Mouse (Mus musculus) kidney, postnatal 25 days (tissue): ENCODE measurements around the gene Mink1.
"Not testable (repeated sequence)": the region's sequence is repeated elsewhere in the genome, so short reads cannot be mapped to it uniquely, and the experiment has no call there.

Experiments used
- DNase-seq, 2 experiments: peaks; one replicate each; pipeline ENCODE4 v3.0.0; 2021; ENCODE audit warnings: mixed read lengths in 2 of 2

Gene Mink1

DNA sequence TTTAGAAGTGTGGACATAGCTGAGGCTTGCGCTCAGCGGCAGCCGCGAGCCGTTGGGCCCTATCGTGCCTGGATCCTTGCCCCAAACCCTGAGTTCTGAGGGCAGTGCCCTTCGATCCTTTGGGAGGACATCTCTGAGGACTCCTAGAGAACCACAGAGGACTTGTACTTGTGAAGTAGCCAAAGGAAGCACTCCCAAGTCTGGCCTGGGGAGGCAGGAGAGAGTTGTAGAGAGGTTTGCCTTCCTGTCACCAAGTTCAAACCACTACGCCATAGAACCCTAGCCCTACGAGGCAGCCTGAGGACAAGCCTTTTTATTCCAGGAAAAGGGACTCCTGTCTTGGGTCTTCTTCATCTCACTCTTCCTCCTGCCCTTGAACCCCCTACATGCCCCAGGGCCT is 5.1 kb upstream of the Mink1 start:
- DNase-seq = no peak

GRCm38 (mm10) chr11:70561937-70562286 is 769 bp upstream of the Mink1 start:
- DNase-seq = no peak

GRCm38 (mm10) chr11:70562995-70563469 is 351 bp downstream of the Mink1 start:
- DNase-seq = no peak

DNA sequence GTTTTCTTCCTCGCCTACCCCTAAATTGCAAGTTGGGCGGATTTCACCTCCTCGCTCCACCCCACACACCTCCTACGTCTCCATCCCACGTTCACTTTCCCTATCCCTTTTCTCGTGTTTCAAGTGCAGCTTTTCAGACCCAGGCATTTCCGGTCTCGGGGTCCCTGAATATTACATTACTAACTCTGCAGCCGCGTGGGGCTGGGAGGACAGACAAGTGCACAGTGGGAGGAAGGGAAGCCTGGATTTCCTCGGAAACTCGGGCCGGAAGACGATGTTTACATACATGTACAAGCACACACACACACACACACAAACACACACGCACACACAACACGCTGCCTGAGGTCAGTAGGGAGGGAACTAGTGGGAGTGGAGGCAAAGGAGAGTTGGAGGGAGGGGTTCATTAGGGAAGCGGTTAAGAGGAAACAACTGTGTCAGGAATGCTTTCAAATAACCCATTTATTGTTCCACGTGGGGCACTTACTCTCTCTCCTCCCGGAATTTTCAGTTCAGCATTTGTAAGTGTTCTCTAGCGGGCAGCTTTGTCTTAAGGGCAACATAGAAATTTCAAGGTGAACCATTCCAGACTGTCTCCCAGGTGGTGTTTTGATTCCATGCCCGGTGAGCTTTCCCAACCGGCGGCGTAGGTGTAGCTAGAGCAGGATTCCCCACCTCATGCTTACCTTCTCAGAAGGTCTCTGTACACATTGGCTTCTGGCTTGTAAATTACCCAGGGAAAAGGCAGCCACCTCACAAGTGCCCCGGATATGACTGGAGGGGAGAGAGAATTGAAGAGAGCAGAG is 992 bp downstream of the Mink1 start:
- DNase-seq = peak; percentile 54 to 70

GRCm38 (mm10) chr11:70564276-70564873 is 1.7 kb downstream of the Mink1 start:
- DNase-seq = peak; percentile 60 to 73

GRCm38 (mm10) chr11:70566586-70566985 is 3.9 kb downstream of the Mink1 start:
- DNase-seq = no peak

- not testable (repeated sequence) for DNase-seq
These were observed 7.9 kb downstream of the Mink1 start for GRCm38 (mm10) chr11:70570614-70571013.

DNA sequence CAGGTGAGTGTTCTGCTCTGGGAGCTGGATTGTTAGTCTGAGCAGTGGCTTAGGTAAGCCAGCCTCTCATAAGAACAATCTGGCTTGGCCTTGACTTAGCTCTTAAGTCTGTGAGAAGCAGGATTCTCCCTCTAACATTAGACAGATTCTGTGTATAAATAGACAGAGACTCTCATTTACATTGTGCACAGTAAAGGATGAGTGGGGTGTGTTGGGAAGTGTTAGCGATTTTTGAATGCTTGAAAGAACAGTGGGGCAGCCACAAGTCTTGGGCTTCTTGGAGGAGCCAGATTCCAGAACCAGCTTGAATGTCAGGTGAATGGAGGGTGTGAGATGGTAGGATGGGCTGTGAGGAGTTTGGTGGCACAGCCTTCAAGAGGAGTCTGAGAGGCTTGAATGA is 9.0 kb downstream of the Mink1 start:
- no peak for DNase-seq

DNA sequence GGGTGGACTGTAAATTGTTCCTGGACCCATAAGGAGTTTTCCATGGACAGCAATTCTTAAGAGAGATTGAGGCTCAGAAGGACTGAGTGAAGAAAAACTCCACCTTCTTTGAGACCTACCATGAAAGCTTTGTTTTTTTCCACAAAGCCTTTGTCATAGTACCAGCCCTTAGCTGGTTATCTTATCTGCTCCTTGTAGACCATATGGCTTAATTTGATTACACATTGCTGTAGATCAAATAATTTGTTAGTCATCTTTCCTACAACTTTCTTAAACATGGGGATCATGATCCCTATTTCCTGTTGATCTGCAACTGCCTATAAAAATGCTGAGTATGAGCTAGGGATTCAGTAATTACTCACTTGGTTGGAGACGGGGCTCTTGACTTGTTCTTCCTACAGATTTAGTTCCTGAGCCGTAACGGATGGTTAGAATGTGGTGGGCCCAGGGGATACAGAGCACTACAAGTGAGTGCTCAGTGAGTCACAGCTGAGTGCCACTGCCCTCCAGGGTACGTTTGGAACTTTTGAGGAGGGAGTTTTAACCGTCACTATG is 9.7 kb downstream of the Mink1 start:
- DNase-seq = no peak

GRCm38 (mm10) chr11:70573872-70574271 is 11.2 kb downstream of the Mink1 start:
- DNase-seq = no peak

DNA sequence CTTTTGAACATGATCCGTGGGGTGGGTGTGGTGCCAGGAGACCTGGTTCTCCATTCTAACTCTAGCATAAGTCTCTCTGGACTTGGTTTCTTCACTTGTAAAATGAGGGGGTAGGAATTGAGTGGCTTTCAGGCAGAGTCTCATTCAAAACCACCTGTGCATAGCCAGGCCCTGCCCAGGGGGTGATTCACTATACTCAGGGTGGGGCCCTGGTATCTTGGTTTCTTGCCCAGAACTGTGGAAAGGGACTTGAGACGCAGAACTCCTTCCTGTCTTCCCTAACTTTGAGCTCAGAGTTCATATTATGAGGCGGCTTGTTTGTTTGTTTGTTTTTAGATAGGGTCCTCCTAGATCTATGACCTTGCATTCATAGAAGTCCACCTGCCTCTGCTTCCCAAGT is 14.5 kb downstream of the Mink1 start:
- DNase-seq = peak; percentile 30 to 54

DNA sequence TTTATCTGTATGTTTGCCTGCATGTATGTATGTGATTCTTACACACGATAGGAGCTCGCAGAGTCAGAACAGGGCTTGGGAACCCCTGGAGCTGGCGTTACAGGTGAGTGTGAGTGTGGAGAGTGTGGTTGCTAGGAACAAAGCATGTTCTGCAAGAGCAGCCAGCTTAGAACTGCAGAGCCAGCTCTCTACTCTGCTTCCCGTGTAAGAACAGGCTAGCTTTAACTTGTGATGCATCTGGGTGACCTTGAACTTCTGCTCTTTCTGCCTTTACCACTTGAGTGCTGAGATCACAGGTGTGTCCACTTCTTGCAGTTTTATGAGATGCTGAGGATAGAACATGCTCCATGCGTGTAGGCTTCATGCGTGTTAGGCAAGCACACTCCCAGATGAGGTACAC is 16.3 kb downstream of the Mink1 start:
- no peak for DNase-seq

DNA sequence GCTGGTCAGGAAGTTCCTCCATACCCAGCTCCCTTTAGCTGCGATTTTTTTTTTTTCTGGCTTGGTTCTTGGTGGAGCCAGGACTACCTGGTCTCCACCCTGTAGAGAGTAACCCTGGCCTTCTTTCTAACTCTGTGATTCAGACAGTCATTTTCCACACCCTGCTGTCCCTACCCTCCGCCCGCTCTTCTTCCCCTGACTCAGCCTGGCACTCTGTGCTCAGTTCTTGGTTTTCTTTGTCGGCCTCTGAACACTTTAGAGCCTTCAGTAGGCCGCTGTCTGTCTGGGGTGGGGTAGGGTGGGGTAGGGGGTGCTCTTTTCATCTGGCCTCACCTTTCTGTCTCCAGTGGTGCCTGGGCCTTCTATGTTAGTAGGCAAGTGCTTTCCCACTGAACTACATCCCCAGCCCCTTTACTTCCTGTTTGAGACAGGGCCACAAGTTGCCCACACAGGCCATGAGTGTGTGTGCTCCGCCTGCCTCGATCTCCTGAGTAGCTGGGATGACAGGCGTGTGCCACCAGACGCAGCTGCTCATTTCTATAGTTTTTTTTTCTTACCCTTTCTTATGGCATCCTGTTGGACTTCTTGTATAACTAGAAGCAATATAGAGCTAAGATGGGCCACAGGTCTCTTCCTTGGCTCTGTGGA is 17.2 kb downstream of the Mink1 start:
- DNase-seq = no peak

DNA sequence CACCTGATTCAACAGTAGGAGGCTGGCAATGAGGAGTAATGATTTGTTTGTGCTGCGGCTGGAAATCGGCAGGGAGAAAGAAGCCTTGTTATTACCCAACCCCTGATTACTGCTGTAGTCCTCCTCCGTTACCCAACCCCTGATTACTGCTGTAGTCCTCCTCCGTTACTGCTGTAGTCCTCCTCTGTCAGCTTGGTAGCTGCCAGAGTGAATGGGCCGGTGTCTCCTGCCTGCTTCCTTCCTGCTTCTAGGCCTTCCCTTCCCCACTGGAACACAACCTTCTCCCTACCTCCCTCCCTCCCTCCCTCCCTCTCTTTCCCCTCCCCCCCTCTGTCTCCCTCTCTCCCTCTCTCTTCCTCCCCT is 17.7 kb downstream of the Mink1 start:
- no peak for DNase-seq

GRCm38 (mm10) chr11:70580921-70581320 is 18.2 kb downstream of the Mink1 start:
- no peak for DNase-seq

GRCm38 (mm10) chr11:70582196-70582595 is 19.5 kb downstream of the Mink1 start:
- DNase-seq = no peak

DNA sequence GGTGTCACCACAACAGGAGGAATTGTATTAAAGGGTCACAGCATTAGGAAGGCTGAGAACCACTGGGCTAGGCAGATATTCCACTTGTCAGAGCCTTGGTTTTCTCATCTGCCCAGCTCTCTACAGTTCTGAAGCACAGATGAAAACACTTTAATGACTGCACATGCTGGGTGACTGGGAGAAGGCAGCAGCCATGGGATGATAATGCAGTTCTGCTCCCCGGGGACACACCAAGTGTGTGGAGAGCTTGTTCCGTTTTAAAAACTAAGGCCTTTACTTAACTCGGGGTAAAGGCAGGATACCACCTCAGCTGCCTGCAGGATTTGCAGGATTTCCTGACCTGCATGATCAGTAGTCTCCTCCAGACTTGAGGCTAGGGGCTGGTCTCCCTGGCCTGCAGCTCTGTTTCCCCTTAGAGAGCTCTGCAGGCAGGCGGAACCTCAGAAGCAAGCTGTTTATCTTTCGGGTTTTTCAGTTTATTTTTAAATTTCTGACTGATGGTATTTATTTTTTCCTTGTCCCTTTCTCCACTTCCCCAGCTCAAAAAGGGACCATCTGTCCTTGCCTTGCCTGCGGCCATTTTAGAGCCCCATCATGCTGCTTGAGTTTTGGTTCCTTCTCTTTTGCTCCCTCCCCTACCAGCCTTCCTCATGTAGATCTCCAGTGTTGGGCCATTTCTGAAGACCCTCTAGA is 20.5 kb downstream of the Mink1 start:
- no peak for DNase-seq

DNA sequence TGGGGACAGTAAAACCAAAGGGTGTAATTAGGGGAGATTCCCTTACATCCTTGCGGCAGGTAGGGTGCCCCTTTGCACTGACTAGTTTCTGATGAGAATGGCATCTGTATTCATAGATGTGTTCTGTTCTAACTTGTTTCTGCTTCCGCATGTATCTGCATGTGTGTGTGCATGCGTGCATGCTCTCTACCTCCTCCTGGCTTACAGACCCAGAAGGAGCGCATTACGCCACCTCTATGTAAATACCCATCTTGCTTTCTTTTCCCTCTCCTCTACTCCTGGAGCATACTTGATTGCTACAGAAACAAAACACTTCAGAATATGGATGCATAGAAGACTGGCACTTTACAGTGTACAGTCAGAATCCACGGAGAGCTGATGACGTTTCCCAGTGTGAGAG is 21.1 kb downstream of the Mink1 start:
- DNase-seq = no peak

DNA sequence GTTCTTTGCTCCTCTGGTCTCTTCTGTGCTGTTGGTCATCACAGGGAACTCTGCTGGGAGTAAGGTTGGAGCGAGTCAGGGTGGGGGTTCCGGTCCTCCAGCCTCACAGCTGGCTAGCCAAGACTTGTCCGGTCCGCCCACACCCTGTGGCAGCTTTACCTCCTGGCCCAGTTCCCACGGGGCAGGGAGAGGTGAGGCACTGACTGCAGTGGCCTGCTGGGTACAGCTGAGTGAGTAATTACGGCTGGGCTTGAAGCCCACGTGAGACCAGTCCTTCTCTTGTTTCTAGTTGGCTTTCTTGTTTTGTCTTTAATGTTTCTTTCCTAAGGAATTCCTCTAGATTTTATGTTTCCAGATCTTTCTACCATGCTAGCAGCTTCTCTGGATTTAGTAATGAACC is 22.8 kb downstream of the Mink1 start:
- peak; percentile 80 to 93 for DNase-seq

DNA sequence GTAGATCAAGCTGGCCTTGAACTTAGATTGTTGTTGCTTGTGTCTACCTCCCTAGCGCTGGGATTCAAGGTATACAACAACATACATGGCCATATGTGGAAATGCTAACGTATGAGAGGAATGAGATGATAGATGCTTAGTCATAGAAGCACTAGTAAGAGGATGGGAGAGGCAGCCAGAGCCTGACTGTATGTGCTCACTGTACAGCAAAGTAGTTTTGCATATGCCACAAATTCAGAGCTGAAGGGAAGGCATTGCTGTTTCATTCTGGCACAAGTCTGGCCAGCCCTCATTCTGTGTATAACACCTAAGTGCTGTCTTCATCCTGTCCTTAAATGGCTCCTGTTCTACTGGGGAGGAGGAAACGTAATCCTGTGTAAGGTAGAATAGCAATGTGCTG is 23.6 kb downstream of the Mink1 start:
- DNase-seq = no peak

- DNase-seq = no peak
These were observed 24.3 kb downstream of the Mink1 start for GRCm38 (mm10) chr11:70586954-70587353.

DNA sequence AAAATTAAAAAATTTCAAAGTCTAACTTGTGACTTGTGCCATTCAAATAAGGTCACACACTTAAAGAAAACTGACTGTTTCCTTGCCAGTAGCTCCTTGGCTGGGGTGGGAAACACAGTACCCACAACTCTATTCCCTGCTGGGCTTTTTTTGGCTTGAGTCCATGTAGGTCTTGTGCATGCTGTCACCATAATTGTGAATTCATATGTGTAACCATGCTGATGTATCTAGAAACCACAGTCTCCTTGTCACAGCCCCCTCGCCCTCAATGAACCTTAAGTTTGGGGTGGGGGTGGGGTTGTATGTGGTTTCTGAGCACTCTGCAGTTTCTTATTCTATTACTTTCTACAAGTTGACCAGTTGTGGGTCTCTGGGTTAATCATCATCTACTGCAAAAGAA is 29.1 kb downstream of the Mink1 start:
- no peak for DNase-seq
